Mouse (Mus musculus): ENCODE results near the gene Casp2.

Gene Casp2

DNA sequence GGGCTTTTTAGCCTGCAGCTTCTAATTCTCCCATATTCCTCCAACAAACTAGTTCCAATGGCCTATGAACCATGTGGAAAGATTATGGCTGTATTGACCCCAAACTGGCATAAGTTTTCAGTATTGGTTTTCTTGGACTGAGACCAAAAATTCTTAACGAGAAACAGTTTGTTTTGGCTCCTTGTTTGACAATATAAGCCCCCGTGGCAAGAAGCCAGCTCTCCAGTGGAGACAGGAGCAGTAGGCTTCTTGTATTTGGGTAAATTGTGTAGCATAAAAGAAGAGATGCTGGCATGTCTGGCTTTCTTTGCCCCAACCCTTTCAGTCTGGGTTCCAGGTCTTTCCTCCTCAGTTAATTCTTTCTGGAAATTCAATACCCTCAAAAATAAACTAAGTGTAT is 11.4 kb downstream of the Casp2 start:
- no peak for DNase-seq (ENCODE audit: low spot score)

- DNase-seq (ENCODE audit: low spot score) = no peak
Measured at GRCm38 (mm10) chr6:42282865-42283528, 18.2 kb downstream of the Casp2 start.

DNA sequence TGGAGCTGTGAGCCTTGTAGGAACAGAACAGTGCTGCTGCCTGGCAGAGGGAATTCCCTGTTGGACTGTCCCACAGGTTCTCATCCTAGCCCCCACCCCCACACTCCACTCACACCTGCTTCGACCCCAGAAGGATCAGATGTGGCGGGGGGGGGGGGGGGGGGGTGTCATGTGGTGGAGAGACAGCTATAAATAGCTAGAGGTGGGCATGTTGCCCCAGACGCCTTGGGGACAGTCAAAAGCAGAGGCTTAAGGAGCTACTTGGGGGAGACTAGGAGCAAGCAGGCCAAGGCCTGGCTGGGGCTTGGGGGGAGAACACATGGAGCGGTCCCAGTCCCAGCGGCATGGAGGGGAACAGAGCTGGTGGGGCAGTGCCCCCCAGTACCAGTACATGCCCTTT is 21.7 kb downstream of the Casp2 start, which contains the start of gene Clcn1:
TSS of gene Clcn1 (plus strand) at position 238 of the 400 bp plus-strand sequence.
- no peak for DNase-seq (ENCODE audit: low spot score)

GRCm38 (mm10) chr6:42287562-42287961 is 22.8 kb downstream of the Casp2 start:
- DNase-seq (ENCODE audit: low spot score) = no peak

DNA sequence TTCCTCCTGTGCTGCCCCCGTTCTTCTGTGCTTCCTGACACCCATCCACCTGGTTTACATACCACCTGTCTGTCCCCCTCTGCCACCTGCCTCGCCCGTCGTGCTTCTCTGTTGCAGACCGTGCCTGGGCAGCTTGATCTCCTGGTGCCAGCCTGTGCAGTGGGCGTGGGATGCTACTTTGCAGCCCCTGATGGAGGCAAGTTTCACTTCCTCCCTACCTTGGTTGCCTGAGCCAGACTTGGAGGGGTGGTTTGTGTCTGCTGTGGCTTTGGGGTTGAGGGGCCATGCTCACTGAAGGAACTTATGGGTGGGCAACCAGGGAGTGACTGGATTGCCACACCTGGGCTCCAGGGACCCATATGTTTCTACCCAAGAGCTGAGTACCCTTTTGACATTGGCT is 28.5 kb downstream of the Casp2 start:
- DNase-seq (ENCODE audit: low spot score) = no peak

GRCm38 (mm10) chr6:42295549-42296094 is 30.8 kb downstream of the Casp2 start:
- DNase-seq (ENCODE audit: low spot score) = no peak

GRCm38 (mm10) chr6:42299362-42299761 is 34.6 kb downstream of the Casp2 start:
- DNase-seq (ENCODE audit: low spot score) = no peak

DNA sequence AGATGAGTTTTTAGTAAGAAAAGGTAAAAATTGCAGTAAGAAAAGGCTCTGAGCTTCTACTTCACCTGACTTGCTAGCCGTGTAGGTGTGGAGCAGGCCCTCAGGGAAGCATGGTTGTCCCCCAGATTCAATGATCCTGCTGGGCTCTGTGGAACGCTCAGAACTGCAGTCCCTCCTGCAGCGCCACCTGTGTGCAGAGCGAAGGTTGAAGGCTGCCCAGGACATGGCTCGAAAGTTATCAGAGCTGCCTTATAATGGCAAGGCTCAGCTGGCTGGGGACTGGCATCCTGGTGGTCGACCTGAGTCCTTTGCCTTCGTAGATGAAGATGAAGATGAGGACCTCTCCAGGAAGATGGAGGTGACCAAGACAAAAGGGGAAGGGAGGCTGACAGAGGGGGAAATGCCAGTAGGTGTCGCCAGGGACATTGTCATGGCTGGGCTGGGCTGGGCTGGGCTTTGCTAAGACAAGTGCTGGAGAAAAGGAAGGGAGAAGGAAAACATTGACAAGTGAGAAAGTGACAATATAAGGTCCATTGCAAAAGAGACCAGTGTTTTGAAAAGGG is 45.1 kb downstream of the Casp2 start:
- no peak for DNase-seq (ENCODE audit: low spot score)

DNA sequence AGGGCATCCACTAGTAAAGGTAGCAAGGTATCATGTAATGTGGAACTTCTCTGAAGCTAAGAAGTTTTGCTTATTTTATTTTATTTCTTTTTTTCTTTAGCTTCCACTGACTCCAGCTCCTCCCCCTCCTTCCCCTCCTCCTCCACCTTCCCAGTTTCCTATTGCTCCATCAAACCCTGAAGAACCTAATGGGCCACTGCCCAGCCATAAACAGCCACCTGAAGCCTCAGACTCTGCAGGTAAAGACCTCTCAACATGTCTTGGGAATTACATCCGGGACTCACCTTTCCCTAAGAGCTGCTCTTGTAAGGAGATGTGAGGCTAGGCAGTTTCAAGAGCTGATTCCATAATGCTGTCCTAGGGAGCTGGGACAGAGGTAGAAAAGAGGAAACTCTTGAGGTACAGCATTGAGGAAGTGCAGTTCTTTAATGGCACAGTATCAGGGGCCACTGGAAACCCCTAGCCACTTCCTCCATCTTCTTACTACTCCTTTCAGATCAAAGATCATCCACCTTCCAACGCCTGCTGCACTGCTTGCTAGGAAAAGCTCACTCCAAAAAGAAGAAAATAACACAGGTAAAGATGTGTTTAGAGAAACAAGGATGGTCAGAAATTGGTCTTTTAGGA is 45.8 kb downstream of the Casp2 start:
- no peak for DNase-seq (ENCODE audit: low spot score)

DNA sequence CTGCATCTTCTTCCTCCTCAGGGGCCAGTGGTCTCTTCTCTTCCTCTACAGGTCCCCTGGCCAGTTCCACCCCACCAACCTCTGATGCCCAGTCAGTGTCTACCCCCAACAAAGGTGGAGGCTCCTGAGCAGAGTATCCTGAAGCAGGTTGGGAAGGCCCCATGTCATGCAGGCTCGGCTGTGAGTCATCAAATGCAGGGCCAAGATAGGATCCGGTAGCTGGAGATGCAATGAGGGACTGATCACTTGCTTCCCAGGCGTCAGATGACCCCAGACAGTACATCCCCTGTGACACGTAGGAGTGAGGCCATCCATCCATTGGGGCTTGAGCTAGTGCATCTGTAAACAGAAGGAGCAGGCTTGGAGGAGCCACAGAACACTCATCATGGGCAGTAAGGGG is 53.5 kb downstream of the Casp2 start:
- DNase-seq (ENCODE audit: low spot score) = no peak

- DNase-seq (ENCODE audit: low spot score) = no peak
Measured at GRCm38 (mm10) chr6:42323371-42324066, 58.7 kb downstream of the Casp2 start.

GRCm38 (mm10) chr6:42324067-42324481 is 59.3 kb downstream of the Casp2 start:
- DNase-seq (ENCODE audit: low spot score) = no peak

DNA sequence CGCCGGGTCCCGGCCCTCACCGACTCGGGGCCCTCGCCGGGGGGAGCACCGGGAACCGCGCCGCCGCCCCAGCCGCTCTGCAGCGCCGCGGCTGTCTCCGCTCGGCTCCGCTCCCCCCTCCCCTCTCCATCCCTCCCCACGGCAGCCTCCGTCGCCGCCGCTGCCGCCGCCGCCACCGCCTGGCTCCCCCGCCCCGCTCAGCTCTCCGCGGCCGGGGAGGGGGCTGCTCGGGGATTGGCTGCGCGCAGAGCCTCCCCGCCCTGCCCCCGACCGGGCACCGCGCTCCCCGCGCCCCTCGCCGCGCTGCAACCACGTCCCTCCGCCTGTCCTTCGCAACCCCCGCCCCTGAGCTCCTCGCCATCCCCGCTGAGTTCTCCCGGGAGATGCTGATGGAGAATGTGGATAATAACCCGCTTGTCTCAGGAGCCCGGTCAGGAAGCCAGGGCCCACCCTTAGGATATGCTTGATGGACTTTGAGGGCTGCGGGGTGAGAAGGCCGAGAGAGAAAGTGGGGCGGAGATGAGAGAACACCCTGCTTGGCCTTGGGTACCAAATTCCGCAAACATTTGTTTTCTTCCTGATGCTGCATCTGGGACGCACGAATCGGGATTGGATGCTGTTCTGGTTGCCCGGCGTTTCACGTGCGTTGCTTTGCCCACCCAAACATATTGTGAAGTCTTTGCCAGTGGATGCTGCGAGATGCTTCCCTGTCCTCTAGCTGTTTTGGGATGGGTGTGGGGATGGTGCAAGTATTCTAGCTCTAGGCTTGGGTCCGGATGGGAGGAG is 59.9 kb downstream of the Casp2 start, which contains the start of gene Fam131b:
TSS of gene Fam131b (minus strand) at position 162 of the 786 bp plus-strand sequence.
- no peak for DNase-seq (ENCODE audit: low spot score)

GRCm38 (mm10) chr6:42325268-42325609 is 60.5 kb downstream of the Casp2 start:
- DNase-seq (ENCODE audit: low spot score) = peak; percentile 78

- no peak for DNase-seq (ENCODE audit: low spot score)
Measured at GRCm38 (mm10) chr6:42326509-42326908, 61.7 kb downstream of the Casp2 start.

- no peak for DNase-seq (ENCODE audit: low spot score)
Measured at GRCm38 (mm10) chr6:42328757-42329156, 64.0 kb downstream of the Casp2 start.

DNA sequence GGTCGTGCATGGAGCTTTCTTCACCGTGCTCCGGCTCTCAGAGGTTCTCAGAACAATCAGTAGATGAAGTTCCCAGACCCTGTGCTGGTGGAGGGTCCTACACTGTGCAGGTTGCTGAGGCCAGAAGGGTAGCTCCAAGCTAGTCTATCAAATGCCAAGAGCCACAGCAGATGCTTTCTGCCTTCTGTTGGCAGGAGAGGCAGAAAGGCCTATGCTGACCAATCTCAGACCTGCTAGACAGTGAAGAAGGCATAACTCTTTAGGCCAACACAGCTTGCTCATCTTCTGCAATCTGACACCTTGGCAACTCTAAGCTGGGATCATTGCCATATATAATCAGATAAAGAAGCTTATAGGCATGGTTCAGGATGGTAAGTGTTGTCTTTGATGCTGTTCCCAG is 65.4 kb downstream of the Casp2 start:
- no peak for DNase-seq (ENCODE audit: low spot score)

DNA sequence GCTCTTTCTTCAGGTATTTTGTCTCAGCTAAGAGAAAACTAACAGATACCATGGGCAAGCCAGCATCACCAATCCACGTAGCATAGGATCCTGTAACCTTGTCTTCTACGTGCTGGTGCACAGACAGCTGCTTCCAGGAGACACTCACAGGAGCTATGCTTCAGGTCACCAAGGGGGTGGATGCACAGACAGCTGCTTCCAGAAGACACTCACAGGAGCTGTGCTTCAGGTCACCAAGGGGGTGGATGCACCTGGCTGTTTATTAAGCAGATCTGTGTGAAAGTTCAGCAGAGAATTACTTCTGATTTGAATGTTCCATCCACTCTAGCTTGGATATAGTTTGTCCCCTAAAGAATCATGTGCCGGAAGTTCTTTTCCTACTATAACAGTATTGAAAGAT is 66.2 kb downstream of the Casp2 start:
- DNase-seq (ENCODE audit: low spot score) = no peak
